Comparison of ENCODE assay signal across 9 mouse cellular contexts in the genomic region with DNA sequence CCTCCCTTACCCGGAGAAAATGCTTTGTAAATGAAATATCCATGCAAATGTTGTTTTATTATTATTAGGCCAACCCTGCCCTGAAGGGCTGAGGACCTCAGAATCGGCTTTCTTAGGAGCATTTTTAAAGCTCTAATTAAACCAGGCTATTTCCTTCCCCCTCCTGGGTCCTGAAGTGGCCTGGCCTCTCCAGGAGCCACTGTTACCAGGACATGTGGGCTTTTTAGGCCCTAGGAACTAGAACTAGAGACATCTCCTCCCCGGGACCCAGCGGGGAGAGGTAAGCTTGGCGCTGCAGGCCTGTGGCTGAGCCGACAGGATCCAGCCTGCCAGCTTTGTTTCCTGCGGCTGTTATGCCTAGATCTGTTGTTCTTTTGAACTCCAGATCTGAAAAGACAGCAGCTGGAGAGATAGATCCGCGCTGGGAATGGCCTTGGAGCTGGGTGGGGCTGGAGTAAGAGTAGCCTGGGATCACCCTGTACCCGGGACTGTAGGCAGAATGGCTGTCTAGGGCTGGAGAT. TPM values are rescaled to one million over a fixed set of nuclear protein-coding genes. Genes with fewer than 3 reads are reported as not detected.
DNase-seq lines count a peak whose midpoint lies in the region; ATAC-seq and TF ChIP-seq lines count a peak whose summit lies in the region.
"Had no signal": no experiment of that assay in that cellular context is flagged by ENCODE, and none has a peak within 500 bp of the region (broad histone marks: within the 10 kb centered on the region; RNA-seq: fewer than 3 reads in every experiment).

No protein-coding gene starts in this region.

- H3K4me2 ChIP-seq in kidney, postnatal 0 days (ENCODE audit: low read length), result peak overlapping the region; percentile 23; the same call in 1 of the 2 replicates
- H3K4me2 ChIP-seq in intestine, embryonic 16.5 days (ENCODE audit: low read depth, low read length), result peak overlapping the region; percentile 17; the same call in 1 of the 2 replicates
- H3K4me2 ChIP-seq in stomach, embryonic 14.5 days (replicated peaks; ENCODE audit: low read depth, low read length), result 0 out of 2 replicates have a peak overlapping the region, but pooled peaks have one; percentile 7

- ATAC-seq in kidney, postnatal 0 days (replicated peaks; ENCODE audit: low FRiP score, low read depth), result no peak; the same call in 1 of the 2 replicates
- ATAC-seq in intestine, embryonic 16.5 days, result peak; percentile 34; the same call in 1 of the 2 replicates
- ATAC-seq in stomach, embryonic 14.5 days (ENCODE audit: insufficient number of reproducible peaks, insufficient read depth, low FRiP score, low read depth), result no peak

- no peak for TF ChIP-seq CTCF in kidney, postnatal 0 days (IDR thresholded peaks at IDR 0.05; ENCODE audit: low read depth)

- no peaks in the 10 kb centered on the region for H3K36me3 ChIP-seq in kidney, postnatal 0 days (ENCODE audit: insufficient read depth, low read length)
- peaks cover 11% of the 10 kb centered on the region for H3K36me3 ChIP-seq in embryonic facial prominence, embryonic 10.5 days (replicated peaks)
- no peaks in the 10 kb centered on the region for H3K36me3 ChIP-seq in intestine, embryonic 16.5 days (ENCODE audit: control insufficient read depth, insufficient read depth, low read length)
- H3K36me3 ChIP-seq in stomach, embryonic 14.5 days (ENCODE audit: control insufficient read depth, insufficient read depth, low read length), result no peaks in the 10 kb centered on the region

- peaks cover 13% of the 10 kb centered on the region; the same call in 1 of the 2 replicates for H3K4me1 ChIP-seq in kidney, postnatal 0 days (replicated peaks; ENCODE audit: insufficient read depth, low read length)
- H3K4me1 ChIP-seq in embryonic facial prominence, embryonic 10.5 days, result peaks cover 38% of the 10 kb centered on the region
- H3K4me1 ChIP-seq in intestine, embryonic 16.5 days (ENCODE audit: control insufficient read depth, insufficient read depth, low read length), result peaks cover 25% of the 10 kb centered on the region
- H3K4me1 ChIP-seq in stomach, embryonic 14.5 days (ENCODE audit: control insufficient read depth, insufficient read depth, low read length), result peaks cover 21% of the 10 kb centered on the region

- 11% methylated on average over 10 of the region's 10 CpGs for WGBS in kidney, postnatal 0 days
- WGBS in embryonic facial prominence, embryonic 10.5 days, result 2% methylated on average over 10 of the region's 10 CpGs
- WGBS in intestine, embryonic 16.5 days, result 10% methylated on average over 10 of the region's 10 CpGs
- 8% methylated on average over 10 of the region's 10 CpGs for WGBS in stomach, embryonic 14.5 days

- peak; percentile 65 for DNase-seq in kidney, postnatal 0 days (ENCODE audit: low spot score)
- DNase-seq in kidney, adult 8-10 months, result no peak
- peak; percentile 66 for DNase-seq in embryonic facial prominence, embryonic 10.5 days (ENCODE audit: low spot score)
- DNase-seq in urinary bladder, adult 2 months (ENCODE audit: low spot score), result no peak
- DNase-seq in cerebellum, adult 18-20 months, result no peak
- no peak for DNase-seq in right cerebral cortex, adult 18-20 months

- no peaks in the 10 kb centered on the region for H3K27me3 ChIP-seq in kidney, postnatal 0 days (ENCODE audit: insufficient read depth, low read length)
- H3K27me3 ChIP-seq in embryonic facial prominence, embryonic 10.5 days (replicated peaks; ENCODE audit: low read depth, poor library complexity, severe bottlenecking), result peaks cover 35% of the 10 kb centered on the region
- H3K27me3 ChIP-seq in intestine, embryonic 16.5 days (replicated peaks; ENCODE audit: control insufficient read depth, insufficient read depth, low read length), result no peaks in the 10 kb centered on the region
- H3K27me3 ChIP-seq in stomach, embryonic 14.5 days (ENCODE audit: control insufficient read depth, insufficient read depth, low read length), result no peaks in the 10 kb centered on the region

- H3K4me3 ChIP-seq in kidney, postnatal 0 days (replicated peaks; ENCODE audit: low read depth, low read length), result no peak overlapping the region
- H3K4me3 ChIP-seq in embryonic facial prominence, embryonic 10.5 days, result peak overlapping the region; percentile 36
- H3K4me3 ChIP-seq in intestine, embryonic 16.5 days (ENCODE audit: low read length), result no peak overlapping the region
- no peak overlapping the region for H3K4me3 ChIP-seq in stomach, embryonic 14.5 days (ENCODE audit: low read depth, low read length)

- H3K9me3 ChIP-seq in kidney, postnatal 0 days (replicated peaks; ENCODE audit: low read length), result no peaks in the 10 kb centered on the region
- no peaks in the 10 kb centered on the region for H3K9me3 ChIP-seq in embryonic facial prominence, embryonic 10.5 days
- no peaks in the 10 kb centered on the region for H3K9me3 ChIP-seq in intestine, embryonic 16.5 days (ENCODE audit: control insufficient read depth, low read length)
- H3K9me3 ChIP-seq in stomach, embryonic 14.5 days (ENCODE audit: control insufficient read depth, low read depth, low read length), result no peaks in the 10 kb centered on the region

- peak overlapping the region; percentile 46; the same call in 1 of the 2 replicates for H3K9ac ChIP-seq in kidney, postnatal 0 days (ENCODE audit: low read depth, low read length)
- H3K9ac ChIP-seq in intestine, embryonic 16.5 days (ENCODE audit: low read depth, low read length), result peak overlapping the region; percentile 62
- H3K9ac ChIP-seq in stomach, embryonic 14.5 days (replicated peaks; ENCODE audit: low read depth, low read length), result no peak overlapping the region
- H3K9ac ChIP-seq: liver, embryonic 14.5 days had no signal

- H3K27ac ChIP-seq in kidney, postnatal 0 days, result peak overlapping the region; percentile 85
- peak overlapping the region; percentile 87 for H3K27ac ChIP-seq in embryonic facial prominence, embryonic 10.5 days (replicated peaks)
- H3K27ac ChIP-seq in intestine, embryonic 16.5 days (ENCODE audit: low read length), result peak overlapping the region; percentile 77
- H3K27ac ChIP-seq in stomach, embryonic 14.5 days (ENCODE audit: low read length), result peak overlapping the region; percentile 30; the same call in 1 of the 2 replicates
- H3K27ac ChIP-seq: liver, embryonic 14.5 days had no signal

RNA-seq across cellular contexts. Expression of gene Cpsf4l, which starts 0.5 kb away (rescaled TPM):
- 3.9 TPM in 2 replicates for polyA plus RNA-seq in kidney, postnatal 0 days (2015; fragmentation: Nextera tagmentation; extraction: Ambion mirVana)
- polyA plus RNA-seq in embryonic facial prominence, embryonic 10.5 days (2016; fragmentation: Nextera tagmentation; extraction: Ambion mirVana), result 0.34 and 0.69 TPM in 2 replicates
- polyA plus RNA-seq in intestine, embryonic 16.5 days (2015; fragmentation: Nextera tagmentation; extraction: Ambion mirVana), result 0.12 and 0.33 TPM in 2 replicates
- polyA plus RNA-seq in stomach, embryonic 14.5 days (2014; fragmentation: Nextera tagmentation; extraction: Ambion mirVana), result 0.49 and 0.52 TPM in 2 replicates
- polyA plus RNA-seq in urinary bladder, adult 2 months (2012; rRNA removed), result 0.38 and 0.44 TPM in 2 replicates

RNA-seq across cellular contexts. Expression of gene D11Wsu47e, which starts 26.1 kb away (rescaled TPM):
- polyA plus RNA-seq in kidney, postnatal 0 days (2015; fragmentation: Nextera tagmentation; extraction: Ambion mirVana), result 17.2 and 18.8 TPM in 2 replicates
- 26.4 and 28.0 TPM in 2 replicates for polyA plus RNA-seq in embryonic facial prominence, embryonic 10.5 days (2016; fragmentation: Nextera tagmentation; extraction: Ambion mirVana)
- 13.8 and 14.5 TPM in 2 replicates for polyA plus RNA-seq in intestine, embryonic 16.5 days (2015; fragmentation: Nextera tagmentation; extraction: Ambion mirVana)
- polyA plus RNA-seq in stomach, embryonic 14.5 days (2014; fragmentation: Nextera tagmentation; extraction: Ambion mirVana), result 21.3 and 25.4 TPM in 2 replicates
- polyA plus RNA-seq in urinary bladder, adult 2 months (2012; rRNA removed), result 11.5 and 12.5 TPM in 2 replicates

RNA-seq across cellular contexts. Expression of gene Fam104a, which starts 26.4 kb away (rescaled TPM):
- 49.7 and 49.9 TPM in 2 replicates for polyA plus RNA-seq in kidney, postnatal 0 days (2015; fragmentation: Nextera tagmentation; extraction: Ambion mirVana)
- polyA plus RNA-seq in embryonic facial prominence, embryonic 10.5 days (2016; fragmentation: Nextera tagmentation; extraction: Ambion mirVana), result 53.4 and 57.6 TPM in 2 replicates
- 40.5 and 41.7 TPM in 2 replicates for polyA plus RNA-seq in intestine, embryonic 16.5 days (2015; fragmentation: Nextera tagmentation; extraction: Ambion mirVana)
- 46.8 and 51.2 TPM in 2 replicates for polyA plus RNA-seq in stomach, embryonic 14.5 days (2014; fragmentation: Nextera tagmentation; extraction: Ambion mirVana)
- polyA plus RNA-seq in urinary bladder, adult 2 months (2012; rRNA removed), result 25.0 and 26.5 TPM in 2 replicates

RNA-seq across cellular contexts. Expression of gene Cdc42ep4, which starts 41.4 kb away (rescaled TPM):
- 48.5 and 52.3 TPM in 2 replicates for polyA plus RNA-seq in kidney, postnatal 0 days (2015; fragmentation: Nextera tagmentation; extraction: Ambion mirVana)
- 117 TPM in 2 replicates for polyA plus RNA-seq in embryonic facial prominence, embryonic 10.5 days (2016; fragmentation: Nextera tagmentation; extraction: Ambion mirVana)
- 59.0 and 60.3 TPM in 2 replicates for polyA plus RNA-seq in intestine, embryonic 16.5 days (2015; fragmentation: Nextera tagmentation; extraction: Ambion mirVana)
- 51.5 and 51.6 TPM in 2 replicates for polyA plus RNA-seq in stomach, embryonic 14.5 days (2014; fragmentation: Nextera tagmentation; extraction: Ambion mirVana)
- 19.8 and 27.1 TPM in 2 replicates for polyA plus RNA-seq in urinary bladder, adult 2 months (2012; rRNA removed)

Comparison
In these comparisons a context has a peak if more than half of its experiments do, and no peak if none do; other contexts are left out.
1. DNase-seq: peak in kidney, postnatal 0 days (single experiment) and embryonic facial prominence, embryonic 10.5 days (single experiment); none in kidney, adult 8-10 months (0 of 2), urinary bladder, adult 2 months (single experiment), cerebellum, adult 18-20 months (0 of 2) and right cerebral cortex, adult 18-20 months (single experiment).
2. H3K27ac ChIP-seq: peak in every context shown above with its lines; median percentile 87 in embryonic facial prominence, embryonic 10.5 days; 85 in kidney, postnatal 0 days; 77 in intestine, embryonic 16.5 days; 30 in stomach, embryonic 14.5 days.
3. Peak in every context shown above with its lines, with median percentiles within 50 percentile points of each other: H3K4me2 ChIP-seq.